Mouse (Mus musculus) forebrain, postnatal 0 days (tissue): ENCODE data around the gene Hoxa11. TPM values are rescaled to one million over a fixed set of nuclear protein-coding genes. Genes with fewer than 3 reads are reported as not detected.

Experiments
- ATAC-seq: fragments of 200-750 bp; cut with Nextera tagmentation; 2 replicates; pipeline ENCODE4 v1.8.0; 2017; ENCODE audit warnings: mild to moderate bottlenecking, moderate library complexity
- DNase-seq: peaks from one replicate; pipeline ENCODE4 v3.0.0-alpha.2; 2015
- H3K27ac ChIP-seq: fragments of 300-500 bp; sonication (generic); 2 replicates; pipeline ENCODE4 v1.5.1; 2014; ENCODE audit warnings: low read depth, mild to moderate bottlenecking, antibody characterized with exemption, low read length, moderate library complexity, mixed read lengths
- H3K27me3 ChIP-seq: fragments of 300-500 bp; sonication (generic); 2 replicates; pipeline ENCODE4 v1.6.1; 2014; ENCODE audit warnings: mild to moderate bottlenecking, low read length, mixed read lengths; ENCODE audit not compliant: insufficient read depth
- H3K36me3 ChIP-seq: fragments of 300-500 bp; sonication (generic); 2 replicates; pipeline ENCODE4 v1.6.1; 2014; ENCODE audit warnings: mild to moderate bottlenecking, moderate library complexity; ENCODE audit not compliant: insufficient read depth
- H3K4me1 ChIP-seq: fragments of 300-500 bp; sonication (generic); 2 replicates; pipeline ENCODE4 v1.6.1; 2014; ENCODE audit warnings: antibody characterized with exemption; ENCODE audit not compliant: insufficient read depth
- H3K4me2 ChIP-seq: fragments of 300-500 bp; sonication (generic); 2 replicates; pipeline ENCODE4 v1.6.1; 2014; ENCODE audit warnings: low read depth, mild to moderate bottlenecking, moderate library complexity
- H3K4me3 ChIP-seq: fragments of 300-500 bp; sonication (generic); 2 replicates; pipeline ENCODE4 v1.5.1; 2014; ENCODE audit warnings: low read depth, low read length, mixed read lengths
- H3K9ac ChIP-seq: fragments of 300-500 bp; sonication (generic); 2 replicates; pipeline ENCODE4 v1.6.1; 2014; ENCODE audit warnings: mild to moderate bottlenecking
- H3K9me3 ChIP-seq: fragments of 300-500 bp; sonication (generic); 2 replicates; pipeline ENCODE4 v1.6.1; 2016; ENCODE audit warnings: low read length
- CTCF ChIP-seq: sonication (generic); IDR thresholded peaks from 2 replicates; pipeline ENCODE4 v1.5.1; 2016; ENCODE audit warnings: antibody characterized with exemption, control low read depth, low read depth
- WGBS: fragments of 180-500 bp; shearing (Covaris S2); extraction: QIAGEN DNeasy Blood & Tissue Kit; methylation state at CpG from one replicate; pipeline ENCODE4 v1.1.7; 2014; 5-methylcytosine and 5-hydroxymethylcytosine counted together
- polyA plus RNA-seq: library from polyadenylated mRNA; unstranded; fragments of >200 nt; fragmentation: Nextera tagmentation; extraction: Ambion mirVana; gene quantifications from 2 replicates; pipeline ENCODE4 v1.2.1, GENCODE M21; 2015
- total RNA-seq: library from RNA; depleted of rRNA; stranded (reverse); fragments of >200 nt; gene quantifications from 2 replicates; pipeline ENCODE4 v1.2.3, GENCODE M21; 2014

Gene Hoxa11
- total and polyA plus RNA-seq, 2 experiments from 2014 or later: not detected

- Histone ChIP-seq H3K4me2 (no peak overlapping the region), H3K27me3 (peaks cover 95% of the 10 kb centered on the region), H3K4me3 (no peak overlapping the region), H3K27ac (no peak overlapping the region), H3K9me3 (no peaks in the 10 kb centered on the region), H3K9ac (no peak overlapping the region), H3K4me1 (no peaks in the 10 kb centered on the region), H3K36me3 (no peaks in the 10 kb centered on the region)
- WGBS: 2% methylated on average over 37 of the region's 37 CpGs
- ATAC-seq (peak; percentile 78), DNase-seq (peak; percentile 85)
- TF ChIP-seq CTCF: peak; percentile 71
Observed at GRCm38 (mm10) chr6:52211170-52211935, 34.3 kb downstream of the Hoxa11 start.

GRCm38 (mm10) chr6:52209685-52210046 is 35.9 kb downstream of the Hoxa11 start:
- Histone ChIP-seq H3K4me3 (no peak overlapping the region), H3K4me2 (no peak overlapping the region), H3K27ac (no peak overlapping the region), H3K9me3 (no peaks in the 10 kb centered on the region), H3K36me3 (no peaks in the 10 kb centered on the region), H3K9ac (no peak overlapping the region), H3K4me1 (no peaks in the 10 kb centered on the region), H3K27me3 (peaks cover 94% of the 10 kb centered on the region)
- 8% methylated on average over 12 of the region's 12 CpGs for WGBS
- DNase-seq (no peak), ATAC-seq (no peak)
- no peak for TF ChIP-seq CTCF

- DNase-seq (no peak), ATAC-seq (no peak)
- H3K27me3 ChIP-seq: peaks cover 94% of the 10 kb centered on the region
- no peak overlapping the region for H3K4me3 ChIP-seq
- no peaks in the 10 kb centered on the region for H3K4me1 ChIP-seq
- no peaks in the 10 kb centered on the region for H3K36me3 ChIP-seq
- H3K9me3 ChIP-seq: no peaks in the 10 kb centered on the region
- H3K9ac ChIP-seq: no peak overlapping the region
- no peak for TF ChIP-seq CTCF
- no peak overlapping the region for H3K27ac ChIP-seq
- 3% methylated on average over 18 of the region's 18 CpGs for WGBS
- H3K4me2 ChIP-seq: no peak overlapping the region
Observed at GRCm38 (mm10) chr6:52208868-52209684, 36.5 kb downstream of the Hoxa11 start.

- 3% methylated on average over 47 of the region's 47 CpGs for WGBS
- no peak within 1 kb of the TSS for H3K9ac ChIP-seq
- no peaks in the 10 kb centered on the region for H3K4me1 ChIP-seq
- DNase-seq (no peak), ATAC-seq (no peak)
- no peaks in the 10 kb centered on the region for H3K9me3 ChIP-seq
- H3K36me3 ChIP-seq: no peaks in the 10 kb centered on the region
- no peak within 1 kb of the TSS for H3K27ac ChIP-seq
- no peak for TF ChIP-seq CTCF
- no peak within 1 kb of the TSS for H3K4me3 ChIP-seq
- no peak within 1 kb of the TSS for H3K4me2 ChIP-seq
- H3K27me3 ChIP-seq: peaks cover 94% of the 10 kb centered on the region
Observed at GRCm38 (mm10) chr6:52208072-52208867, 37.3 kb downstream of the Hoxa11 start, which contains the start of gene Hoxa6. TSS of gene Hoxa6 (minus strand) at chr6:52208722.

GRCm38 (mm10) chr6:52207684-52207976 is 38.0 kb downstream of the Hoxa11 start:
- Histone ChIP-seq H3K9ac (no peak overlapping the region), H3K4me1 (no peaks in the 10 kb centered on the region), H3K4me2 (no peak overlapping the region), H3K36me3 (no peaks in the 10 kb centered on the region), H3K27me3 (peaks cover 95% of the 10 kb centered on the region), H3K4me3 (no peak overlapping the region), H3K9me3 (no peaks in the 10 kb centered on the region), H3K27ac (no peak overlapping the region)
- DNase-seq (no peak), ATAC-seq (no peak)
- TF ChIP-seq CTCF: no peak

GRCm38 (mm10) chr6:52206882-52207683 is 38.5 kb downstream of the Hoxa11 start:
- Histone ChIP-seq H3K27me3 (peaks cover 95% of the 10 kb centered on the region), H3K9me3 (no peaks in the 10 kb centered on the region), H3K4me2 (no peak overlapping the region), H3K9ac (no peak overlapping the region), H3K4me1 (no peaks in the 10 kb centered on the region), H3K27ac (no peak overlapping the region), H3K36me3 (no peaks in the 10 kb centered on the region), H3K4me3 (no peak overlapping the region)
- DNase-seq (no peak), ATAC-seq (no peak)
- 4% methylated on average over 4 of the region's 4 CpGs for WGBS
- TF ChIP-seq CTCF: no peak
